Mouse (Mus musculus): ENCODE results near the gene Prpf19. TPM values are rescaled to one million over a fixed set of nuclear protein-coding genes. Genes with fewer than 3 reads are reported as not detected.
A peak's percentile ranks its signal among the peaks of the same experiment; 100 is the strongest.

Prpf19 gene
- polyA plus RNA-seq, 2 experiments = 43.6 to 360 TPM

DNA sequence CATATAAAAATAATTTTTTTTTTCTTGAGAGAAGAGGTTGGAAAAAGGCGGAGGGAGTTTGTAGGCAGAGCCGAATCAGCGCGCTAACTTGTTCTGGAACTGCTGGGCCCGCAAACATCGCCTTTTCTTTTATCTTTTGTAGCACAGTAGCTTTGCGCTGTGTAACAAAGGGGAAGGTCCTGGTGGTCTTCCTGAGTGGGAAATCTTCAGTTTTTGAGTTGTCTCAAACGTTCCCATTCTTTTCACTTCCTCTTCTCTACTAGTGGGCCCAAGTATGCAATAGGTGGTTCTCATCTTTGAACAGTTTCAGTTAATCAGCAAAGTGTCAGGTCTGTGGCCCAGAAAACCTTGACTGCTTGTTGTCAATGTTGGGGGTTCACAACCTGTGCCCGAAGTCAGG lies 54.5 kb downstream of the Prpf19 start:
- DNase-seq (ENCODE audit: low spot score) = no peak
- ATAC-seq (ENCODE audit: low FRiP score, low read depth) = no peak
- H3K27me3 ChIP-seq (ENCODE audit: control insufficient read depth, insufficient read depth, low read length) = no peaks in the 10 kb centered on the region
- WGBS = 37% methylated on average over 9 of the region's 9 CpGs
- H3K4me1 ChIP-seq (ENCODE audit: control insufficient read depth, insufficient read depth, low read length) = peaks cover 17% of the 10 kb centered on the region
- H3K9me3 ChIP-seq (ENCODE audit: control insufficient read depth, low read length) = no peaks in the 10 kb centered on the region
- peak overlapping the region; percentile 57 for H3K4me3 ChIP-seq (replicated peaks; ENCODE audit: low read length)
- peaks cover 11% of the 10 kb centered on the region for H3K36me3 ChIP-seq (ENCODE audit: control insufficient read depth, insufficient read depth, low read length)
- peak overlapping the region; percentile 48 for H3K4me2 ChIP-seq (replicated peaks; ENCODE audit: low read depth, low read length, severe bottlenecking)
- H3K27ac ChIP-seq (replicated peaks; ENCODE audit: low read depth, low read length) = no peak overlapping the region
- 0 out of 2 replicates have a peak overlapping the region, but pooled peaks have one; percentile 17 for H3K9ac ChIP-seq (ENCODE audit: low read depth, low read length, severe bottlenecking)
- TF ChIP-seq POLR2A (IDR thresholded peaks at IDR 0.05; ENCODE audit: borderline replicate concordance, extremely low read depth, insufficient read depth, insufficient read length) = no peak

- Histone ChIP-seq H3K9me3 (ENCODE audit: control insufficient read depth, low read length) (no peaks in the 10 kb centered on the region), H3K9ac (ENCODE audit: low read depth, low read length, severe bottlenecking) (no peak overlapping the region), H3K36me3 (ENCODE audit: control insufficient read depth, insufficient read depth, low read length) (no peaks in the 10 kb centered on the region), H3K4me1 (ENCODE audit: control insufficient read depth, insufficient read depth, low read length) (peaks cover 11% of the 10 kb centered on the region), H3K27ac (replicated peaks; ENCODE audit: low read depth, low read length) (no peak overlapping the region), H3K27me3 (ENCODE audit: control insufficient read depth, insufficient read depth, low read length) (no peaks in the 10 kb centered on the region), H3K4me2 (replicated peaks; ENCODE audit: low read depth, low read length, severe bottlenecking) (no peak overlapping the region), H3K4me3 (replicated peaks; ENCODE audit: low read length) (no peak overlapping the region)
- DNase-seq (ENCODE audit: low spot score) (peak; percentile 59), ATAC-seq (ENCODE audit: low FRiP score, low read depth) (peak; percentile 73)
- WGBS = 67% methylated on average over 11 of the region's 11 CpGs
- TF ChIP-seq POLR2A (IDR thresholded peaks at IDR 0.05; ENCODE audit: borderline replicate concordance, extremely low read depth, insufficient read depth, insufficient read length) = no peak
Observed at GRCm38 (mm10) chr19:10952021-10952939, 57.2 kb downstream of the Prpf19 start.

Other genes starting within 250 kb of the Prpf19 start
- 0.12 and 0.23 TPM in 2 replicates for gene Pga5, start 217.2 kb upstream of the Prpf19 start, polyA plus RNA-seq (2012; rRNA removed)
- gene Pga5, start 217.2 kb upstream of the Prpf19 start, polyA plus RNA-seq (2014; fragmentation: Nextera tagmentation; extraction: Ambion mirVana) = not detected in 2 replicates
- 30.2 and 37.4 TPM in 2 replicates for gene Vps37c, start 206.5 kb upstream of the Prpf19 start, polyA plus RNA-seq (2012; rRNA removed)
- 37.6 and 42.6 TPM in 2 replicates for gene Vps37c, start 206.5 kb upstream of the Prpf19 start, polyA plus RNA-seq (2014; fragmentation: Nextera tagmentation; extraction: Ambion mirVana)
- 0.16 and 0.28 TPM in 2 replicates for gene Cd5, start 156.2 kb upstream of the Prpf19 start, polyA plus RNA-seq (2012; rRNA removed)
- gene Cd5, start 156.2 kb upstream of the Prpf19 start, polyA plus RNA-seq (2014; fragmentation: Nextera tagmentation; extraction: Ambion mirVana) = 0.23 and 0.51 TPM in 2 replicates
- 0.04 and 0.10 TPM in 2 replicates for gene Cd6, start 65.2 kb upstream of the Prpf19 start, polyA plus RNA-seq (2012; rRNA removed)
- 0.29 TPM in 1 of 2 replicates, not detected in the other for gene Cd6, start 65.2 kb upstream of the Prpf19 start, polyA plus RNA-seq (2014; fragmentation: Nextera tagmentation; extraction: Ambion mirVana)
- gene Slc15a3, start 55.5 kb upstream of the Prpf19 start, polyA plus RNA-seq (2012; rRNA removed) = 1.7 and 1.9 TPM in 2 replicates
- gene Slc15a3, start 55.5 kb upstream of the Prpf19 start, polyA plus RNA-seq (2014; fragmentation: Nextera tagmentation; extraction: Ambion mirVana) = 1.1 and 2.1 TPM in 2 replicates
- gene Tmem132a, start 25.3 kb upstream of the Prpf19 start, polyA plus RNA-seq (2012; rRNA removed) = 150 and 211 TPM in 2 replicates
- 67.8 and 76.2 TPM in 2 replicates for gene Tmem132a, start 25.3 kb upstream of the Prpf19 start, polyA plus RNA-seq (2014; fragmentation: Nextera tagmentation; extraction: Ambion mirVana)
- 106 and 124 TPM in 2 replicates for gene Tmem109, start 13.2 kb upstream of the Prpf19 start, polyA plus RNA-seq (2012; rRNA removed)
- gene Tmem109, start 13.2 kb upstream of the Prpf19 start, polyA plus RNA-seq (2014; fragmentation: Nextera tagmentation; extraction: Ambion mirVana) = 126 and 128 TPM in 2 replicates
- 0.04 TPM in 1 of 2 replicates, not detected in the other for gene Zp1, start 25.4 kb downstream of the Prpf19 start, polyA plus RNA-seq (2012; rRNA removed)
- not detected in 2 replicates for gene Zp1, start 25.4 kb downstream of the Prpf19 start, polyA plus RNA-seq (2014; fragmentation: Nextera tagmentation; extraction: Ambion mirVana)
- 0.15 and 0.33 TPM in 2 replicates for gene Ptgdr2, start 41.9 kb downstream of the Prpf19 start, polyA plus RNA-seq (2012; rRNA removed)
- gene Ptgdr2, start 41.9 kb downstream of the Prpf19 start, polyA plus RNA-seq (2014; fragmentation: Nextera tagmentation; extraction: Ambion mirVana) = 0.07 TPM in 2 replicates
- gene Ccdc86, start 54.0 kb downstream of the Prpf19 start, polyA plus RNA-seq (2012; rRNA removed) = 10.3 and 11.2 TPM in 2 replicates
- gene Ccdc86, start 54.0 kb downstream of the Prpf19 start, polyA plus RNA-seq (2014; fragmentation: Nextera tagmentation; extraction: Ambion mirVana) = 22.4 and 23.8 TPM in 2 replicates
- 0.08 and 0.27 TPM in 2 replicates for gene Ms4a10, start 79.4 kb downstream of the Prpf19 start, polyA plus RNA-seq (2012; rRNA removed)
- gene Ms4a10, start 79.4 kb downstream of the Prpf19 start, polyA plus RNA-seq (2014; fragmentation: Nextera tagmentation; extraction: Ambion mirVana) = 0.57 TPM in 1 of 2 replicates, not detected in the other
- gene Ms4a15, start 98.0 kb downstream of the Prpf19 start, polyA plus RNA-seq (2012; rRNA removed) = not detected in 2 replicates
- not detected in 2 replicates for gene Ms4a15, start 98.0 kb downstream of the Prpf19 start, polyA plus RNA-seq (2014; fragmentation: Nextera tagmentation; extraction: Ambion mirVana)
- 0.05 TPM in 1 of 2 replicates, not detected in the other for gene Ms4a18, start 122.8 kb downstream of the Prpf19 start, polyA plus RNA-seq (2012; rRNA removed)
- gene Ms4a18, start 122.8 kb downstream of the Prpf19 start, polyA plus RNA-seq (2014; fragmentation: Nextera tagmentation; extraction: Ambion mirVana) = not detected in 2 replicates
- gene Ms4a8a, start 185.9 kb downstream of the Prpf19 start, polyA plus RNA-seq (2012; rRNA removed) = 0.06 TPM in 1 of 2 replicates, not detected in the other
- gene Ms4a8a, start 185.9 kb downstream of the Prpf19 start, polyA plus RNA-seq (2014; fragmentation: Nextera tagmentation; extraction: Ambion mirVana) = not detected in 2 replicates
- gene 1700017D01Rik, start 235.6 kb downstream of the Prpf19 start, polyA plus RNA-seq (2012; rRNA removed) = not detected in 2 replicates
- gene 1700017D01Rik, start 235.6 kb downstream of the Prpf19 start, polyA plus RNA-seq (2014; fragmentation: Nextera tagmentation; extraction: Ambion mirVana) = not detected in 2 replicates

Measured in limb, embryonic 14.5 days (tissue).